Mouse (Mus musculus): ENCODE measurements around the gene Focad.
A peak's percentile ranks its signal among the peaks of the same experiment; 100 is the strongest.
"Not testable (repeated sequence)": the region's sequence is repeated elsewhere in the genome, so short reads cannot be mapped to it uniquely, and the experiment has no call there.

Gene Focad

GRCm38 (mm10) chr4:88314898-88315297 lies 220.5 kb downstream of the Focad start:
- no peak for DNase-seq

- no peak for DNase-seq
These were observed 225.6 kb downstream of the Focad start for GRCm38 (mm10) chr4:88320067-88320466.

GRCm38 (mm10) chr4:88325392-88325791 lies 231.0 kb downstream of the Focad start:
- no peak for DNase-seq

- no peak for DNase-seq
These were observed 240.1 kb downstream of the Focad start for GRCm38 (mm10) chr4:88334533-88334932.

GRCm38 (mm10) chr4:88336753-88337152 lies 242.3 kb downstream of the Focad start:
- DNase-seq = no peak

GRCm38 (mm10) chr4:88337365-88337764 lies 242.9 kb downstream of the Focad start:
- DNase-seq = no peak

GRCm38 (mm10) chr4:88338130-88338529 lies 243.7 kb downstream of the Focad start:
- DNase-seq = no peak

- no peak for DNase-seq
These were observed 250.0 kb downstream of the Focad start for GRCm38 (mm10) chr4:88344468-88344867.

GRCm38 (mm10) chr4:88345065-88345464 lies 250.6 kb downstream of the Focad start:
- DNase-seq = no peak

GRCm38 (mm10) chr4:88345938-88346337 lies 251.5 kb downstream of the Focad start:
- no peak for DNase-seq

- peak; percentile 56 for DNase-seq
These were observed 256.5 kb downstream of the Focad start for GRCm38 (mm10) chr4:88350910-88351309.

- DNase-seq = no peak
These were observed 262.2 kb downstream of the Focad start for GRCm38 (mm10) chr4:88356652-88357051.

GRCm38 (mm10) chr4:88357431-88357830 lies 263.0 kb downstream of the Focad start:
- DNase-seq = no peak

- no peak for DNase-seq
These were observed 275.5 kb downstream of the Focad start for GRCm38 (mm10) chr4:88369951-88370350.

- no peak for DNase-seq
These were observed 276.4 kb downstream of the Focad start for GRCm38 (mm10) chr4:88370819-88371218.

GRCm38 (mm10) chr4:88372293-88373224 lies 278.1 kb downstream of the Focad start:
- no peak for DNase-seq

GRCm38 (mm10) chr4:88390036-88390435 lies 295.6 kb downstream of the Focad start:
- DNase-seq = no peak

- not testable (repeated sequence) for DNase-seq
These were observed 296.2 kb downstream of the Focad start for GRCm38 (mm10) chr4:88390596-88390995.

GRCm38 (mm10) chr4:88395717-88396116 lies 301.3 kb downstream of the Focad start:
- DNase-seq = no peak

GRCm38 (mm10) chr4:88396995-88397521 lies 302.6 kb downstream of the Focad start:
- DNase-seq = no peak

- no peak for DNase-seq
These were observed 306.0 kb downstream of the Focad start for GRCm38 (mm10) chr4:88400302-88400991.

- no peak for DNase-seq
These were observed 306.5 kb downstream of the Focad start for GRCm38 (mm10) chr4:88400992-88401313.

GRCm38 (mm10) chr4:88402884-88403283 lies 308.5 kb downstream of the Focad start:
- DNase-seq = no peak

All from liver (tissue).